Mouse (Mus musculus): ENCODE measurements around the gene Napb.

- TF ChIP-seq CTCF (IDR thresholded peaks at IDR 0.05; ENCODE audit: borderline replicate concordance, control insufficient read depth, extremely low read depth, insufficient read depth, low read length, poor library complexity) (no peak), POLR2A (IDR thresholded peaks at IDR 0.05; ENCODE audit: control insufficient read depth, extremely low read depth, insufficient read depth, low read length, poor library complexity) (no peak)
Measured at GRCm38 (mm10) chr2:148689444-148690140, 42.7 kb downstream of the Napb start.
